17 mouse cellular contexts compared by ENCODE assay signal in genomic region chr1:85664266-85664665, GRCm38 (mm10). TPM values are rescaled to one million over a fixed set of nuclear protein-coding genes. Genes with fewer than 3 reads are reported as not detected.
"Had no signal": no experiment of that assay in that cellular context is flagged by ENCODE, and none has a peak within 500 bp of the region (broad histone marks: within the 10 kb centered on the region; RNA-seq: fewer than 3 reads in every experiment).

No protein-coding gene starts in this region.

- H3K36me3 ChIP-seq: neural tube, embryonic 13.5 days; neural tube, embryonic 15.5 days; stomach, embryonic 15.5 days had no signal

- H3K27me3 ChIP-seq: neural tube, embryonic 13.5 days; neural tube, embryonic 15.5 days; stomach, embryonic 15.5 days had no signal

- H3K9ac ChIP-seq: neural tube, embryonic 13.5 days; neural tube, embryonic 15.5 days; stomach, embryonic 15.5 days had no signal

- DNase-seq: retina, postnatal 1 day; right cerebral cortex, adult 18-20 months; right cerebral cortex, postnatal 14 days; right cerebral cortex, postnatal 25 days; right cerebral cortex, postnatal 4 days; spleen, adult 18-20 months; thymus, adult 18-20 months; thymus, adult 2 months; thymus, postnatal 14 days; thymus, postnatal 25 days; thymus, postnatal 36 days; thymus, postnatal 4 days had no signal

- H3K4me3 ChIP-seq: neural tube, embryonic 13.5 days; neural tube, embryonic 15.5 days; stomach, embryonic 15.5 days had no signal

- H3K27ac ChIP-seq: neural tube, embryonic 13.5 days; neural tube, embryonic 15.5 days; stomach, embryonic 15.5 days; stomach, postnatal 0 days had no signal

- H3K9me3 ChIP-seq: neural tube, embryonic 13.5 days; neural tube, embryonic 15.5 days; stomach, embryonic 15.5 days had no signal

- H3K4me1 ChIP-seq: neural tube, embryonic 13.5 days; neural tube, embryonic 15.5 days; stomach, embryonic 15.5 days had no signal

RNA-seq across cellular contexts. Expression of gene Sp100, which starts 14.5 kb away (rescaled TPM):
- polyA plus RNA-seq: neural tube, embryonic 14.5 days had no signal
